Mouse (Mus musculus): Measurements from ENCODE around the gene Sap30bp.
A peak's percentile ranks its signal among the peaks of the same experiment; 100 is the strongest.

Gene Sap30bp

GRCm38 (mm10) chr11:115933108-115933746, at the start of gene Sap30bp, which contains the start of gene Recql5:
TSS of gene Sap30bp (plus strand) at chr11:115933282.
TSS of gene Recql5 (minus strand) at chr11:115933477.
- DNase-seq (ENCODE audit: low spot score in 2 of 2), result peak; percentile 96 to 97

GRCm38 (mm10) chr11:115884361-115884760, 48.7 kb upstream of the Sap30bp start:
- no peak for DNase-seq (ENCODE audit: low spot score in 2 of 2)

- DNase-seq (ENCODE audit: low spot score in 2 of 2), result no peak
Measured at GRCm38 (mm10) chr11:115885281-115885680, 47.8 kb upstream of the Sap30bp start.

GRCm38 (mm10) chr11:115886446-115886845, 46.6 kb upstream of the Sap30bp start:
- no peak for DNase-seq (ENCODE audit: low spot score in 2 of 2)

- no peak for DNase-seq (ENCODE audit: low spot score in 2 of 2)
Measured at GRCm38 (mm10) chr11:115888020-115888419, 45.1 kb upstream of the Sap30bp start.

- DNase-seq (ENCODE audit: low spot score in 2 of 2), result no peak
Measured at GRCm38 (mm10) chr11:115889159-115889558, 43.9 kb upstream of the Sap30bp start.

- DNase-seq (ENCODE audit: low spot score in 2 of 2), result no peak
Measured at GRCm38 (mm10) chr11:115892213-115892612, 40.9 kb upstream of the Sap30bp start.

GRCm38 (mm10) chr11:115893071-115893470, 40.0 kb upstream of the Sap30bp start:
- no peak for DNase-seq (ENCODE audit: low spot score in 2 of 2)

- DNase-seq (ENCODE audit: low spot score in 2 of 2), result no peak
Measured at GRCm38 (mm10) chr11:115894755-115895520, 38.1 kb upstream of the Sap30bp start.

GRCm38 (mm10) chr11:115898446-115898845, 34.6 kb upstream of the Sap30bp start:
- DNase-seq (ENCODE audit: low spot score in 2 of 2), result no peak

GRCm38 (mm10) chr11:115898886-115899285, 34.2 kb upstream of the Sap30bp start:
- DNase-seq (ENCODE audit: low spot score in 2 of 2), result no peak

- DNase-seq (ENCODE audit: low spot score in 2 of 2), result peak in 1 of 2 experiments; percentile 61
Measured at GRCm38 (mm10) chr11:115899486-115900266, 33.4 kb upstream of the Sap30bp start, which contains the start of gene Smim5. TSS of gene Smim5 (plus strand) at chr11:115899966.

GRCm38 (mm10) chr11:115900561-115901337, 32.3 kb upstream of the Sap30bp start:
- DNase-seq (ENCODE audit: low spot score in 2 of 2), result no peak

- no peak for DNase-seq (ENCODE audit: low spot score in 2 of 2)
Measured at GRCm38 (mm10) chr11:115901338-115902161, 31.5 kb upstream of the Sap30bp start.

GRCm38 (mm10) chr11:115902177-115902576, 30.9 kb upstream of the Sap30bp start:
- DNase-seq (ENCODE audit: low spot score in 2 of 2), result no peak

GRCm38 (mm10) chr11:115902831-115903230, 30.3 kb upstream of the Sap30bp start:
- peak; percentile 66 to 82 for DNase-seq (ENCODE audit: low spot score in 2 of 2)

- peak in 1 of 2 experiments; percentile 37 for DNase-seq (ENCODE audit: low spot score in 2 of 2)
Measured at GRCm38 (mm10) chr11:115903384-115904230, 29.5 kb upstream of the Sap30bp start.

- DNase-seq (ENCODE audit: low spot score in 2 of 2), result no peak
Measured at GRCm38 (mm10) chr11:115904231-115904955, 28.7 kb upstream of the Sap30bp start.

Data from urinary bladder, postnatal 36 days (tissue).